Comparison of ENCODE assay signal across 14 mouse cellular contexts in the genomic region with DNA sequence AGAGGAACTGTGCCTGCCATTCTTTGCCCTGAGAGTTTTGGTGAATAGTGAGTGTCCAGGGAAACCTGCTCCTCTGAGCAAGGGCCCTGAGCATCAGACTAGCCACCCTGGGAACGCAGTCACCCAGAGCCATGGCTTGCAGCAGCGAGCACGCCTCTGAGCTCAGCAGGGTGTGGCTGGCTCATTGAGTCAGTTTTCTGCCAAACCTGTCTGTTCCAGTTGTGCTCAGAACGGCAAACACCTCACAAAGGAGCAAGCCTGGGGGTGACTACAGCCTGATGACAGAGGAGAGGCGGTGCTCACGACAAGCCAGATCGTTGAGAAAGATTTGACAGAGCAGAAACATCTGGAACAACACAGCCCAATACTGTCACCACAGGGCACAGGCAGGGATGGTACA. TPM values are rescaled to one million over a fixed set of nuclear protein-coding genes. Genes with fewer than 3 reads are reported as not detected.
A peak's percentile ranks its signal among the peaks of the same experiment; 100 is the strongest.
DNase-seq lines count a peak whose midpoint lies in the region; ATAC-seq lines count a peak whose summit lies in the region.
"Had no signal": no experiment of that assay in that cellular context is flagged by ENCODE, and none has a peak within 500 bp of the region (broad histone marks: within the 10 kb centered on the region; RNA-seq: fewer than 3 reads in every experiment).

No protein-coding gene starts in this region.

- H3K4me1 ChIP-seq in kidney, embryonic 15.5 days: peaks cover 35% of the 10 kb centered on the region
- peaks cover 65% of the 10 kb centered on the region for H3K4me1 ChIP-seq in limb, embryonic 15.5 days

- intact Hi-C loops in heart, postnatal 10 days (cut with DNase I): no loop called here

- no peak overlapping the region for H3K9ac ChIP-seq in kidney, embryonic 15.5 days
- H3K9ac ChIP-seq in limb, embryonic 15.5 days: no peak overlapping the region
- H3K9ac ChIP-seq: forebrain, embryonic 12.5 days; liver, embryonic 14.5 days; midbrain, embryonic 15.5 days had no signal

- ATAC-seq in kidney, embryonic 15.5 days (replicated peaks; ENCODE audit: low FRiP score): 0 out of 2 replicates have a peak, but pooled peaks have one; percentile 15
- ATAC-seq in common myeloid progenitor, adult 5-6 weeks (replicated peaks; ENCODE audit: low read depth, poor library complexity, severe bottlenecking): 0 out of 2 replicates have a peak, but pooled peaks have one; percentile 3
- ATAC-seq in limb, embryonic 15.5 days (ENCODE audit: insufficient number of reproducible peaks, low FRiP score, low TSS enrichment, low read depth): peak; percentile 55
- ATAC-seq: CD4-positive, CD25-positive, alpha-beta regulatory T cell, adult 4 months; midbrain, embryonic 15.5 days had no signal

- no peaks in the 10 kb centered on the region for H3K36me3 ChIP-seq in kidney, embryonic 15.5 days
- H3K36me3 ChIP-seq in limb, embryonic 15.5 days: no peaks in the 10 kb centered on the region
- H3K36me3 ChIP-seq: forebrain, embryonic 12.5 days; midbrain, embryonic 15.5 days had no signal

- DNase-seq in kidney, adult 9 months: no peak
- peak; percentile 50 for DNase-seq in 3T3-L1 (ENCODE audit: low read depth, low spot score)
- no peak for DNase-seq in ovary, adult 18-20 months (ENCODE audit: low spot score)
- DNase-seq in adrenal gland, adult 18-20 months (ENCODE audit: low spot score in 2 of 2): no peak
- no peak for DNase-seq in heart, postnatal 10 days
- DNase-seq: right cerebral cortex, postnatal 25 days had no signal

- peaks cover 5% of the 10 kb centered on the region; the same call in 1 of the 2 replicates for H3K27me3 ChIP-seq in kidney, embryonic 15.5 days
- H3K27me3 ChIP-seq in limb, embryonic 15.5 days: no peaks in the 10 kb centered on the region; the same call in 1 of the 2 replicates

- H3K9me3 ChIP-seq in kidney, embryonic 15.5 days (replicated peaks): no peaks in the 10 kb centered on the region
- no peaks in the 10 kb centered on the region for H3K9me3 ChIP-seq in limb, embryonic 15.5 days
- H3K9me3 ChIP-seq: forebrain, embryonic 12.5 days; midbrain, embryonic 15.5 days had no signal

- no peak overlapping the region for H3K27ac ChIP-seq in kidney, embryonic 15.5 days
- H3K27ac ChIP-seq in limb, embryonic 15.5 days: peak overlapping the region; percentile 67
- H3K27ac ChIP-seq: forebrain, embryonic 12.5 days; kidney, postnatal 0 days; liver, embryonic 14.5 days; midbrain, embryonic 15.5 days had no signal

- WGBS in kidney, embryonic 15.5 days: 49% methylated on average over 7 of the region's 7 CpGs
- WGBS in limb, embryonic 15.5 days: 34% methylated on average over 7 of the region's 7 CpGs

- no peak overlapping the region for H3K4me3 ChIP-seq in kidney, embryonic 15.5 days (replicated peaks)
- H3K4me3 ChIP-seq in limb, embryonic 15.5 days: no peak overlapping the region
- H3K4me3 ChIP-seq: forebrain, embryonic 12.5 days; midbrain, embryonic 15.5 days had no signal

- H3K4me2 ChIP-seq in kidney, embryonic 15.5 days: no peak overlapping the region
- H3K4me2 ChIP-seq in limb, embryonic 15.5 days: no peak overlapping the region
- H3K4me2 ChIP-seq: forebrain, embryonic 12.5 days; midbrain, embryonic 15.5 days had no signal

RNA-seq across cellular contexts. Expression of a gene that starts 14.7 kb away (rescaled TPM):
- 61.0 and 65.3 TPM in 2 replicates for polyA plus RNA-seq in kidney, embryonic 15.5 days (2015; fragmentation: Nextera tagmentation; extraction: Ambion mirVana)
- 0.41 and 1.1 TPM in 2 replicates for total RNA-seq in common myeloid progenitor, adult 5-6 weeks (2017)
- 149 and 184 TPM in 2 replicates for polyA plus RNA-seq in limb, embryonic 15.5 days (2015; fragmentation: Nextera tagmentation; extraction: Ambion mirVana)
- total RNA-seq in adrenal gland, adult 18-20 months (2021): 100 to 1,000 TPM in 1 of 2 experiments, 10 to 100 TPM in 1; 50.8 to 108 TPM
- 10 to 100 TPM; 84.5 to 88.7 TPM for total RNA-seq in heart, postnatal 10 days (2021)

Comparison
In these comparisons a context has a peak if more than half of its experiments do, and no peak if none do; other contexts are left out.
1. ATAC-seq: peak in every context shown above with its lines; median percentile 55 in limb, embryonic 15.5 days; 15 in kidney, embryonic 15.5 days; 3 in common myeloid progenitor, adult 5-6 weeks.
2. RNA of a gene that starts 14.7 kb away (total RNA-seq): 50.8 to 108 TPM in adrenal gland, adult 18-20 months and 84.5 to 88.7 TPM in heart, postnatal 10 days; 0.41 to 1.1 TPM in common myeloid progenitor, adult 5-6 weeks; every median in the first group is over 10 times any median in the second.